Mouse (Mus musculus) heart, adult 2 months (tissue): ENCODE measurements around the gene Rbm48.

Experiments
- CTCF ChIP-seq: fragments of 200-600 bp; IDR thresholded peaks from 2 replicates; pipeline ENCODE4 v1.8.1; 2022; ENCODE audit warnings: antibody characterized with exemption, mild to moderate bottlenecking, moderate library complexity
- POLR2A ChIP-seq: fragments of 200-500 bp; IDR thresholded peaks from 2 replicates; pipeline ENCODE4 v1.6.1; 2011; ENCODE audit warnings: mild to moderate bottlenecking, low read depth, low read length, control low read depth; ENCODE audit not compliant: insufficient read depth

GRCm38 (mm10) chr5:3595693-3596398 lies 539 bp downstream of the Rbm48 start, which contains the start of gene Pex1:
- TF ChIP-seq POLR2A (peak; percentile 66), CTCF (no peak; the same call in 1 of the 2 replicates)
